Mouse (Mus musculus): ENCODE measurements around the gene Gm5426.
"Not testable (repeated sequence)": the region's sequence is repeated elsewhere in the genome, so short reads cannot be mapped to it uniquely, and the experiment has no call there.

Gm5426 gene

DNA sequence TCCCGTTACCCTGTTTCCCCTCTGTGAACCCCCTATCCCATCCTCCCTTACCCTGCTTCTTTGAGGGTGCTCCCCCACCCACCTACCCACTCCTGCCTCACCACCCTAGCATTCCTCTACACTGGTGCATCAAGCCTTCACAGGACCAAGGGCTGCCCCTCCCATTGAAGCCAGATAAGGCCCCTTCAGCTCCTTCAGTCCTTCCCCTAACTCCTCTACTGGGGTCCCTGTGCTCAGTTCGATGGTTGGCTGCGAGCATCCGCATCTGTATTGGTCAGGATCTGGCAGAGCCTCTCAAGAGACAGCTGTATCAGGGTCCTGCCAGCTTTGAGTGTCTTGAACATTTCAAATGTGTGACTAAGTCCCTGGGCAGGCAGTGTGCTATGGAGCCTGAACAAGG lies 2.9 kb downstream of the Gm5426 start:
- DNase-seq (ENCODE audit: low spot score), result not testable (repeated sequence)

DNA sequence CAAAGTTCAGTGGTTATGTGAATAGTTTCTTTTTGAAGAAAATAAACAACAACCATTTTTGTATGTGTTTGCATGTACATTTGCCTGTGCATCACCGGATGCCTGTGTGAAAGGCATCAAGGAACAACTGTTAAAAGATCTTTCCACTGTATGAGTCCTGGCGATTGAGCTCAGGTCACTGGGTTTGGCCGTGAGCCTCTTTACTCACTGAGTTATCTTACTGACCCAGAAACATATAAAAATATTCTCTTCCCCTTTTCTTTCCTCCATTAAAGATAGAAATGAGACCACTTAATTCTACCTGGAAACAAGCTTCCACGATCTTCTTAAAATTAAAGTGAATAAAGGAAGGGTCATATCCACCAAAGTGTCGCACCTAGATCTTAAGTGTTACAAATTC lies 10.2 kb downstream of the Gm5426 start:
- DNase-seq (ENCODE audit: low spot score), result no peak

- DNase-seq (ENCODE audit: low spot score), result no peak
Measured at GRCm38 (mm10) chr10:96148250-96148699, 11.9 kb downstream of the Gm5426 start.

- DNase-seq (ENCODE audit: low spot score), result peak; percentile 32
Measured at GRCm38 (mm10) chr10:96150401-96151116, 14.2 kb downstream of the Gm5426 start.

DNA sequence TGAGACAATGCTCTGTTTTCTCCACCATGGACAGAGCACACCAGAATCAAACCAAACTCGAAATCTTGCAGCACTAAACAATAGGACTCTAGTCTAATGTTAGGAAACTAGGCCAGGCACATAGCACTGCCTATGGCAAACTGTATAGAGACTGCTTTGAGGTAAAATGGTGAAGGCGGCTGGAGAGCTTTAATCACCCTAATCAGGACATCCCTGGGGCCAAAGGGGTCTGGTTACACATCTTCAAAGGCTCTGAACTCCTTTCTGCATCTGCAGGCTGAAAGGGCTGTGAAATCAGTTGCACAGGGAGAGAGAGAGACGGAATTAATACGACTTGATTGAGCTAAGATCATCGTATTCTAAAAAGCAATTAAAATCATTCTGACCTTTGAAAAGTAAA lies 16.9 kb downstream of the Gm5426 start:
- DNase-seq (ENCODE audit: low spot score), result no peak

- DNase-seq (ENCODE audit: low spot score), result no peak
Measured at GRCm38 (mm10) chr10:96162975-96163706, 26.7 kb downstream of the Gm5426 start.

- no peak for DNase-seq (ENCODE audit: low spot score)
Measured at GRCm38 (mm10) chr10:96163791-96164190, 27.4 kb downstream of the Gm5426 start.

GRCm38 (mm10) chr10:96165260-96165659 lies 28.9 kb downstream of the Gm5426 start:
- DNase-seq (ENCODE audit: low spot score), result no peak

GRCm38 (mm10) chr10:96168998-96169397 lies 32.6 kb downstream of the Gm5426 start:
- no peak for DNase-seq (ENCODE audit: low spot score)

GRCm38 (mm10) chr10:96171546-96171945 lies 35.1 kb downstream of the Gm5426 start:
- DNase-seq (ENCODE audit: low spot score), result no peak

DNA sequence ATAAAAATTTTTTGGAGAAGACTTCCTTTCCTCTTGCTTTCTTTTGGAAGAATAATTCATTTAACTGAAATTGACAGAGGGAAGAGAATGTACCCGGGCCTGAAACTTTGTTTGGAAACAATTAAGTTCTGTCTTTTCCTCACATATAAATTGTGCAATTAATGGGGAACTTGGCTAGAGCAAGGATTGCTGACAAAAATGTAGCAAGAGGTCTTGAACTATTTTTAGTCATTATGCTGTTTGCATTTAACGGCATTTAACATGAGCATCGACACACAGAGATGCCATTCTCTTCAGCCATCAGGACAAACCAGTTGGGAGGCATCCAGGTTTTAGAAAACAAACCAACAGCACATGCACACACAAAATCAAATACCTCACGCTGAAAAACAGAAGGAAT lies 36.6 kb downstream of the Gm5426 start:
- no peak for DNase-seq (ENCODE audit: low spot score)

- no peak for DNase-seq (ENCODE audit: low spot score)
Measured at GRCm38 (mm10) chr10:96173771-96174170, 37.4 kb downstream of the Gm5426 start.

GRCm38 (mm10) chr10:96176916-96177315 lies 40.5 kb downstream of the Gm5426 start:
- no peak for DNase-seq (ENCODE audit: low spot score)

- no peak for DNase-seq (ENCODE audit: low spot score)
Measured at GRCm38 (mm10) chr10:96180554-96181397, 44.4 kb downstream of the Gm5426 start.

GRCm38 (mm10) chr10:96181398-96181790 lies 45.0 kb downstream of the Gm5426 start:
- peak; percentile 73 for DNase-seq (ENCODE audit: low spot score)

- DNase-seq (ENCODE audit: low spot score), result no peak
Measured at GRCm38 (mm10) chr10:96181883-96182628, 45.7 kb downstream of the Gm5426 start.

DNA sequence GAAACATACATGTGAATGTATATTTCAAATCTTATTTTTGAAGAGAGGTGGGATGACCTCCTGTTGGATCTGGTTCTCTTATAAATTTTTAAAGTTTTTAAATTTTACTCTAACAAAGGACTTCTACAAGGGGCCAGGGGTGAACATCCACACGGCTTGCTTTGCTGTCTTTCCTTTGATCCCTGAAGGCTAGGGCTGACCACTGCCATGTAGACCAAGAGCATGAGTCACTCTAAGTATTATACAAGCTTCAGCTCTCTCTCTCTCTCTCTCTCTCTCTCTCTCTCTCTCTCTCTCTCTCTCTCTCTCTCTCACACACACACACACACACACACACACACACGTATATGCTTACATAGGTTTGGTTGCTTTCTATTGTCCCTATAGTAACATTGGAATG lies 48.6 kb downstream of the Gm5426 start:
- no peak for DNase-seq (ENCODE audit: low spot score)

GRCm38 (mm10) chr10:96185601-96186000 lies 49.2 kb downstream of the Gm5426 start:
- DNase-seq (ENCODE audit: low spot score), result no peak
